Mouse (Mus musculus): ENCODE measurements around the gene Olfm1. TPM values are rescaled to one million over a fixed set of nuclear protein-coding genes. Genes with fewer than 3 reads are reported as not detected.

Olfm1 gene
- polyA plus RNA-seq (2012; ENCODE audit: low replicate concordance), result 1.8 and 6.6 TPM in 2 replicates

DNA sequence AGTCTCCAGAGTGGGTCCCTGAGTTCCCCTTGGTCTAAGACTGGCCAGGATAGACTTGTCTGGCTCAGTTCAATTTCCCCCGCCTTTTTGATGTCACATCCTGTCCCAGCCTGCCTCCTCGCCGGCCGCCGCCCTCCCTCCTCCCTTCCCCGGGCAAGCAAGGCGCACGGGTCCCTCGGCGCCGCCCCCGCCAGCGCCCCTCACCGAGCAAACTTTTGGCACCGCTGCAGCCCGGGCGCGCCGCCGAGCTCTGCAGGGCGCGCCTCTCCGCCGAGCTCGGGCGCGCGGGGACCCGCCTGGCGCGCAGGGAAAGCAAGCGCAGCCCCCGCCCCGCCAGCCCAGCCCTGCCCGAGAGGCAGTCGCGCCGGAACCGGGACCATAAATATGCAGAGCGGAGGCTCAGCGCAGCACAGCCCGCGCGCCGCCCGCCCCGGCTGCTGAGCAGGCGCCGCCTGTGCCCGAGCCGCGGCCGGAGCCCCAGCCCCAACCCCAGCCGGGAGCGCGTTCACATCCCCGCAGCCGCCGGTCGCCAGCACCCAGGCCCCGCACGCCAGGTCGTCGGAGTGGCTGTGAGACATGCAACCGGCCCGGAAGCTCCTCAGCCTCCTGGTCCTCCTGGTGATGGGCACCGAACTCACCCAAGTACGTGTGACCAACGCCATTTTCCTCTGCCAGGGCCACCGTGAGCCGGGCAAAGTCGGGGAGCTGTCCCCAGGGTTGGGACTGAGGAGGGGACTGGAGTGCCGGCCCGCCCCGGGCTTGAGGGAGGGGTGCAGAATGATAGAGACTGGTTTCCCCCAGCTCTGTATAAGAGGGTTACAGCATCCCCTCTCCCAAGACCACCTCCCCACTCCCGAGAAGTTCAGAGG, at the start of gene Olfm1:
TSS of gene Olfm1 (plus strand) at position 172 of the 869 bp plus-strand sequence.

Other genes with a start within 250 kb of the Olfm1 start
- gene Fcnb, start 108.1 kb upstream of the Olfm1 start, polyA plus RNA-seq (2012; ENCODE audit: low replicate concordance), result 0.46 and 1.1 TPM in 2 replicates

Data from leukemia stem cell, adult 10-12 weeks (primary cell).